Mouse (Mus musculus): ENCODE data around the gene Mapk12. TPM values are rescaled to one million over a fixed set of nuclear protein-coding genes. Genes with fewer than 3 reads are reported as not detected.
A peak's percentile ranks its signal among the peaks of the same experiment; 100 is the strongest.

Gene Mapk12
- total RNA-seq (2021) = 1 to 10 TPM; 4.1 to 5.0 TPM

GRCm38 (mm10) chr15:89140659-89141252 is at the start of gene Mapk12:
Gene Mapk12 (minus strand): TSS chr15:89140703.
- no peak for DNase-seq
- intact Hi-C loops (cut with DNase I) = no loop called here

- intact Hi-C loops (cut with DNase I) = no loop called here
Measured at GRCm38 (mm10) chr15:89184937-89185227, 44.4 kb upstream of the Mapk12 start.

GRCm38 (mm10) chr15:89184141-89184936 is 43.8 kb upstream of the Mapk12 start:
- intact Hi-C loops (cut with DNase I) = no loop called here
- DNase-seq = peak; percentile 83

More at GRCm38 (mm10) chr15:89184937-89185227, 44.4 kb upstream of the Mapk12 start:
- DNase-seq = peak; percentile 77

- peak; percentile 64 for DNase-seq
- intact Hi-C loops (cut with DNase I) = no loop called here
Measured at GRCm38 (mm10) chr15:89182842-89183241, 42.3 kb upstream of the Mapk12 start.

- intact Hi-C loops (cut with DNase I) = no loop called here
- DNase-seq = peak; percentile 88
Measured at GRCm38 (mm10) chr15:89182328-89182741, 41.8 kb upstream of the Mapk12 start.

GRCm38 (mm10) chr15:89181561-89182270 is 41.2 kb upstream of the Mapk12 start:
- peak; percentile 21 for DNase-seq
- intact Hi-C loops (cut with DNase I) = no loop called here

- intact Hi-C loops (cut with DNase I) = no loop called here
- DNase-seq = peak; percentile 92
Measured at GRCm38 (mm10) chr15:89180571-89181229, 40.2 kb upstream of the Mapk12 start, which contains the start of gene Plxnb2. Gene Plxnb2 (minus strand): TSS chr15:89180788.

GRCm38 (mm10) chr15:89180081-89180541 is 39.6 kb upstream of the Mapk12 start:
- no peak for DNase-seq
- intact Hi-C loops (cut with DNase I) = no loop called here

- intact Hi-C loops (cut with DNase I) = no loop called here
- no peak for DNase-seq
Measured at GRCm38 (mm10) chr15:89179630-89179964, 39.1 kb upstream of the Mapk12 start.

- peak; percentile 78 for DNase-seq
- intact Hi-C loops (cut with DNase I) = no loop called here
Measured at GRCm38 (mm10) chr15:89178954-89179629, 38.6 kb upstream of the Mapk12 start.

GRCm38 (mm10) chr15:89178260-89178860 is 37.9 kb upstream of the Mapk12 start:
- intact Hi-C loops (cut with DNase I) = no loop called here
- peak; percentile 89 for DNase-seq

GRCm38 (mm10) chr15:89177576-89178259 is 37.2 kb upstream of the Mapk12 start:
- intact Hi-C loops (cut with DNase I) = no loop called here

GRCm38 (mm10) chr15:89177121-89177520 is 36.6 kb upstream of the Mapk12 start:
- intact Hi-C loops (cut with DNase I) = no loop called here
- peak; percentile 77 for DNase-seq

More at GRCm38 (mm10) chr15:89177576-89178259, 37.2 kb upstream of the Mapk12 start:
- no peak for DNase-seq

GRCm38 (mm10) chr15:89175411-89176155 is 35.1 kb upstream of the Mapk12 start:
- DNase-seq = peak; percentile 6
- intact Hi-C loops (cut with DNase I) = no loop called here

GRCm38 (mm10) chr15:89174889-89175339 is 34.4 kb upstream of the Mapk12 start:
- intact Hi-C loops (cut with DNase I) = no loop called here

GRCm38 (mm10) chr15:89173906-89174214 is 33.4 kb upstream of the Mapk12 start:
- intact Hi-C loops (cut with DNase I) = no loop called here

More at GRCm38 (mm10) chr15:89174889-89175339, 34.4 kb upstream of the Mapk12 start:
- peak; percentile 65 for DNase-seq

GRCm38 (mm10) chr15:89173024-89173905 is 32.8 kb upstream of the Mapk12 start:
- intact Hi-C loops (cut with DNase I) = no loop called here
- peak; percentile 59 for DNase-seq

More at GRCm38 (mm10) chr15:89173906-89174214, 33.4 kb upstream of the Mapk12 start:
- DNase-seq = peak; percentile 54
